Mouse (Mus musculus): ENCODE measurements at regions not wholly inside any gene's neighbourhood (a gene's known extent, or its start where the extent isn't known, plus 50 kb on each side); places are given as distances from the start of the nearest gene placed in this dataset.

GRCm38 (mm10) chr12:117465206-117465605, 51.1 kb upstream of the Rapgef5 start:
- 88% methylated on average over 3 of the region's 3 CpGs for WGBS
- H3K27ac ChIP-seq (ENCODE audit: insufficient read depth, low read depth, low read length) = no peak overlapping the region
- H3K36me3 ChIP-seq (ENCODE audit: control insufficient read depth, insufficient read depth, low read length) = no peaks in the 10 kb centered on the region
- H3K27me3 ChIP-seq (ENCODE audit: control insufficient read depth, insufficient read depth, low read length) = no peaks in the 10 kb centered on the region
- peak; percentile 35; the same call in 1 of the 2 replicates for TF ChIP-seq CTCF (IDR thresholded peaks at IDR 0.05; ENCODE audit: extremely low read depth, insufficient read length, insufficient replicate concordance, low read depth, low read length)
- no peak for TF ChIP-seq POLR2A (IDR thresholded peaks at IDR 0.05; ENCODE audit: low read depth, low read length)
- H3K4me3 ChIP-seq (ENCODE audit: low read depth, low read length) = no peak overlapping the region
- peaks cover 5% of the 10 kb centered on the region; the same call in 1 of the 2 replicates for H3K4me1 ChIP-seq (ENCODE audit: control insufficient read depth, insufficient read depth, insufficient read length, low read length)

- TF ChIP-seq POLR2A (IDR thresholded peaks at IDR 0.05; ENCODE audit: low read depth, low read length) (no peak), CTCF (IDR thresholded peaks at IDR 0.05; ENCODE audit: extremely low read depth, insufficient read length, insufficient replicate concordance, low read depth, low read length) (no peak)
- Histone ChIP-seq H3K4me1 (ENCODE audit: control insufficient read depth, insufficient read depth, insufficient read length, low read length) (peaks cover 2% of the 10 kb centered on the region; the same call in 1 of the 2 replicates), H3K27me3 (ENCODE audit: control insufficient read depth, insufficient read depth, low read length) (no peaks in the 10 kb centered on the region), H3K4me3 (ENCODE audit: low read depth, low read length) (no peak overlapping the region), H3K27ac (ENCODE audit: insufficient read depth, low read depth, low read length) (no peak overlapping the region), H3K36me3 (ENCODE audit: control insufficient read depth, insufficient read depth, low read length) (no peaks in the 10 kb centered on the region)
- 29% methylated on average over 7 of the region's 7 CpGs for WGBS
Measured at GRCm38 (mm10) chr12:117465998-117466397, 50.3 kb upstream of the Rapgef5 start.
